ENCODE assay signal across 22 mouse cellular contexts in genomic region chr1:164114947-164115493, GRCm38 (mm10). TPM values are rescaled to one million over a fixed set of nuclear protein-coding genes. Genes with fewer than 3 reads are reported as not detected.
DNase-seq lines count a peak whose midpoint lies in the region; ATAC-seq and TF ChIP-seq lines count a peak whose summit lies in the region.
"Had no signal": no experiment of that assay in that cellular context is flagged by ENCODE, and none has a peak within 500 bp of the region (broad histone marks: within the 10 kb centered on the region; RNA-seq: fewer than 3 reads in every experiment).

Gene Selp, plus strand, starts transcription at chr1:164115264.

- TF ChIP-seq POLR2A in embryonic fibroblast, embryonic 13.5 days (IDR thresholded peaks at IDR 0.05; ENCODE audit: low read depth, low read length): no peak

- H3K4me2 ChIP-seq in kidney, postnatal 0 days (ENCODE audit: low read length): no peak within 1 kb of the TSS
- no peak within 1 kb of the TSS for H3K4me2 ChIP-seq in kidney, embryonic 16.5 days (replicated peaks; ENCODE audit: low read depth, low read length)
- H3K4me2 ChIP-seq: forebrain, embryonic 12.5 days had no signal

- DNase-seq in adrenal gland, adult 2 months: peak; percentile 20
- DNase-seq in adrenal gland, adult 18-20 months (ENCODE audit: low spot score in 2 of 2): no peak
- DNase-seq in kidney, postnatal 0 days (ENCODE audit: low spot score): peak; percentile 28
- DNase-seq in gastrocnemius, adult 2 months: no peak
- DNase-seq: cerebellum, adult 11-12 months; cerebellum, postnatal 36 days; gastrocnemius, postnatal 36 days; heart, postnatal 10 days; liver; lung, postnatal 10 days; right cerebral cortex, postnatal 4 days; thymus, adult 2 months had no signal

- WGBS in kidney, postnatal 0 days: 49% methylated on average over 8 of the region's 8 CpGs
- 49% methylated on average over 8 of the region's 8 CpGs for WGBS in kidney, embryonic 16.5 days

- no peak within 1 kb of the TSS for H3K27ac ChIP-seq in kidney, postnatal 0 days
- no peak within 1 kb of the TSS for H3K27ac ChIP-seq in kidney, embryonic 16.5 days (ENCODE audit: low read length)
- 0 out of 2 replicates have a peak within 1 kb of the TSS, but pooled peaks have one; percentile 43 for H3K27ac ChIP-seq in embryonic fibroblast, embryonic 13.5 days (ENCODE audit: insufficient read depth, low read length)
- no peak within 1 kb of the TSS for H3K27ac ChIP-seq in gastrocnemius, adult 2 months
- H3K27ac ChIP-seq: forebrain, embryonic 12.5 days; heart, embryonic 10.5 days had no signal

- ATAC-seq in kidney, postnatal 0 days (replicated peaks; ENCODE audit: low FRiP score, low read depth): no peak
- no peak for ATAC-seq in kidney, embryonic 16.5 days (ENCODE audit: low FRiP score, low TSS enrichment)
- peak; percentile 45 for ATAC-seq in megakaryocyte progenitor cell, adult 5-6 weeks (replicated peaks; ENCODE audit: poor library complexity)
- no peak for ATAC-seq in megakaryocyte-erythroid progenitor cell, adult 5-6 weeks (replicated peaks; ENCODE audit: low FRiP score, low TSS enrichment, poor library complexity, severe bottlenecking)
- ATAC-seq: midbrain, embryonic 16.5 days had no signal

- no peaks in the 10 kb centered on the region for H3K9me3 ChIP-seq in kidney, postnatal 0 days (replicated peaks; ENCODE audit: low read length)
- H3K9me3 ChIP-seq in kidney, embryonic 16.5 days (ENCODE audit: low read length): no peaks in the 10 kb centered on the region
- H3K9me3 ChIP-seq: forebrain, embryonic 12.5 days; G1E; heart, embryonic 10.5 days had no signal

- TF ChIP-seq CTCF in kidney, postnatal 0 days (IDR thresholded peaks at IDR 0.05; ENCODE audit: low read depth): no peak
- TF ChIP-seq CTCF in embryonic fibroblast, embryonic 13.5 days (IDR thresholded peaks at IDR 0.05; ENCODE audit: borderline replicate concordance, insufficient read depth, low read length): no peak
- no peak for TF ChIP-seq CTCF in gastrocnemius, adult 2 months (IDR thresholded peaks at IDR 0.05)

- intact Hi-C loops in gastrocnemius, adult 2 months (cut with DNase I): no loop called here

- H3K27me3 ChIP-seq in kidney, postnatal 0 days (ENCODE audit: insufficient read depth, low read length): no peaks in the 10 kb centered on the region
- H3K27me3 ChIP-seq in kidney, embryonic 16.5 days (ENCODE audit: insufficient read depth, low read length): no peaks in the 10 kb centered on the region
- H3K27me3 ChIP-seq: forebrain, embryonic 12.5 days had no signal

- no peaks in the 10 kb centered on the region for H3K4me1 ChIP-seq in kidney, postnatal 0 days (replicated peaks; ENCODE audit: insufficient read depth, low read length)
- no peaks in the 10 kb centered on the region for H3K4me1 ChIP-seq in kidney, embryonic 16.5 days (ENCODE audit: insufficient read depth, low read length)
- H3K4me1 ChIP-seq in embryonic fibroblast, embryonic 13.5 days (ENCODE audit: control insufficient read depth, insufficient read depth, low read length): no peaks in the 10 kb centered on the region
- H3K4me1 ChIP-seq: forebrain, embryonic 12.5 days; heart, embryonic 10.5 days had no signal

- no peaks in the 10 kb centered on the region for H3K36me3 ChIP-seq in kidney, postnatal 0 days (ENCODE audit: insufficient read depth, low read length)
- H3K36me3 ChIP-seq in kidney, embryonic 16.5 days (ENCODE audit: insufficient read depth, low read length): no peaks in the 10 kb centered on the region
- H3K36me3 ChIP-seq: forebrain, embryonic 12.5 days; G1E; heart, embryonic 10.5 days had no signal

- H3K4me3 ChIP-seq in kidney, postnatal 0 days (replicated peaks; ENCODE audit: low read depth, low read length): no peak within 1 kb of the TSS
- H3K4me3 ChIP-seq in kidney, embryonic 16.5 days (ENCODE audit: low read length): no peak within 1 kb of the TSS
- H3K4me3 ChIP-seq in embryonic fibroblast, embryonic 13.5 days (ENCODE audit: insufficient read depth, low read length): no peak within 1 kb of the TSS
- no peak within 1 kb of the TSS; the same call in 1 of the 2 replicates for H3K4me3 ChIP-seq in gastrocnemius, adult 2 months
- H3K4me3 ChIP-seq: forebrain, embryonic 12.5 days; heart, embryonic 10.5 days had no signal

- no peak within 1 kb of the TSS for H3K9ac ChIP-seq in kidney, postnatal 0 days (ENCODE audit: low read depth, low read length)
- H3K9ac ChIP-seq in kidney, embryonic 16.5 days (replicated peaks; ENCODE audit: low read length): no peak within 1 kb of the TSS
- H3K9ac ChIP-seq: forebrain, embryonic 12.5 days had no signal

RNA-seq across cellular contexts. Expression of gene Selp, which starts in this region (rescaled TPM):
- total RNA-seq in adrenal gland, adult 2 months (2021): 1 to 10 TPM; 1.1 TPM
- polyA plus RNA-seq in adrenal gland, adult 2 months (2012; rRNA removed): 0.21 and 0.25 TPM in 2 replicates
- under 1 TPM; 0.43 to 0.96 TPM for total RNA-seq in adrenal gland, adult 18-20 months (2021)
- 0.17 and 2.0 TPM in 2 replicates for polyA plus RNA-seq in kidney, postnatal 0 days (2015; fragmentation: Nextera tagmentation; extraction: Ambion mirVana)
- polyA plus RNA-seq in kidney, embryonic 16.5 days (2015; fragmentation: Nextera tagmentation; extraction: Ambion mirVana): 0.56 and 1.1 TPM in 2 replicates
- polyA plus RNA-seq in embryonic fibroblast, embryonic 13.5 days (2011; ENCODE audit: insufficient read length, low read depth, missing spikeins): 1.7 and 3.7 TPM in 2 replicates
- 3.3 and 7.6 TPM in 2 replicates for total RNA-seq in megakaryocyte progenitor cell, adult 5-6 weeks (2015)
- 0.68 and 2.0 TPM in 2 replicates for total RNA-seq in megakaryocyte progenitor cell, adult 5-6 weeks (2017)
- total RNA-seq in megakaryocyte-erythroid progenitor cell, adult 5-6 weeks (2014; fragmentation: Nextera tagmentation): 0.98 TPM in 1 of 2 replicates, not detected in the other
- total RNA-seq in megakaryocyte-erythroid progenitor cell, adult 5-6 weeks (2017): 0.04 and 0.38 TPM in 2 replicates
- total RNA-seq in gastrocnemius, adult 2 months (2021): under 1 TPM; 0.42 to 0.54 TPM
- total RNA-seq: layer of hippocampus, postnatal 14 days; left cerebral cortex, postnatal 36 days had no signal
- polyA plus RNA-seq: forebrain, embryonic 12.5 days; G1E; midbrain, embryonic 16.5 days had no signal

Comparison
In these comparisons a context has a peak if more than half of its experiments do, and no peak if none do; other contexts are left out.
1. DNase-seq: peak in adrenal gland, adult 2 months (single experiment) and kidney, postnatal 0 days (single experiment); none in adrenal gland, adult 18-20 months (0 of 2) and gastrocnemius, adult 2 months (single experiment).